Mouse (Mus musculus) forebrain, postnatal 0 days (tissue): ENCODE measurements at regions not wholly inside any gene's neighbourhood (a gene's known extent, or its start where the extent isn't known, plus 50 kb on each side); places are given as distances from the start of the nearest gene placed in this dataset.

Experiments used
- ATAC-seq: fragments of 200-750 bp; cut with Nextera tagmentation; 2 replicates; pipeline ENCODE4 v1.8.0; 2017; ENCODE audit warnings: mild to moderate bottlenecking, moderate library complexity
- DNase-seq: peaks from one replicate; pipeline ENCODE4 v3.0.0-alpha.2; 2015
- H3K27ac ChIP-seq: fragments of 300-500 bp; sonication (generic); 2 replicates; pipeline ENCODE4 v1.5.1; 2014; ENCODE audit warnings: low read depth, mild to moderate bottlenecking, antibody characterized with exemption, low read length, moderate library complexity, mixed read lengths
- H3K27me3 ChIP-seq: fragments of 300-500 bp; sonication (generic); 2 replicates; pipeline ENCODE4 v1.6.1; 2014; ENCODE audit warnings: mild to moderate bottlenecking, low read length, mixed read lengths; ENCODE audit not compliant: insufficient read depth
- H3K36me3 ChIP-seq: fragments of 300-500 bp; sonication (generic); 2 replicates; pipeline ENCODE4 v1.6.1; 2014; ENCODE audit warnings: mild to moderate bottlenecking, moderate library complexity; ENCODE audit not compliant: insufficient read depth
- H3K4me1 ChIP-seq: fragments of 300-500 bp; sonication (generic); 2 replicates; pipeline ENCODE4 v1.6.1; 2014; ENCODE audit warnings: antibody characterized with exemption; ENCODE audit not compliant: insufficient read depth
- H3K4me2 ChIP-seq: fragments of 300-500 bp; sonication (generic); 2 replicates; pipeline ENCODE4 v1.6.1; 2014; ENCODE audit warnings: low read depth, mild to moderate bottlenecking, moderate library complexity
- H3K4me3 ChIP-seq: fragments of 300-500 bp; sonication (generic); 2 replicates; pipeline ENCODE4 v1.5.1; 2014; ENCODE audit warnings: low read depth, low read length, mixed read lengths
- H3K9ac ChIP-seq: fragments of 300-500 bp; sonication (generic); 2 replicates; pipeline ENCODE4 v1.6.1; 2014; ENCODE audit warnings: mild to moderate bottlenecking
- H3K9me3 ChIP-seq: fragments of 300-500 bp; sonication (generic); 2 replicates; pipeline ENCODE4 v1.6.1; 2016; ENCODE audit warnings: low read length
- CTCF ChIP-seq: sonication (generic); IDR thresholded peaks from 2 replicates; pipeline ENCODE4 v1.5.1; 2016; ENCODE audit warnings: antibody characterized with exemption, control low read depth, low read depth
- WGBS: fragments of 180-500 bp; shearing (Covaris S2); extraction: QIAGEN DNeasy Blood & Tissue Kit; methylation state at CpG from one replicate; pipeline ENCODE4 v1.1.7; 2014; 5-methylcytosine and 5-hydroxymethylcytosine counted together

DNA sequence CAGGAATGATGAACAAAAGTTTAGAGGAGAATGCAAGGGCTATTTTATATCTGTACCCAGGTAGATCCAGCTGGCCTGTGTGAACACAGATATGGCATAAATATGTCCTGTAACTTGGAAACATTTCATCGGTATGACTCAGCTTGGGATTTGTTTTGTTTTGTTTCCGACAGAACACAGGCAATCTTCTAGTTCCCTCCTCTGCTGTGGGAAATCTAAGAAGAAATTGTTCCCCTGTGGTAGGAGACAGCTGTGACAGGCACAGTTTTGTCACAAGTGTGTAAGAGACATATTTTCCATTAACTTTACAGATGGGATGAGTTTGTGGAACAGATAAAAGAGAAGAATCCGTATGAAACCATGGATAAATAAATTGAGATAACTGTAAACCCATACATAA is 687.0 kb downstream of the Tpm3-rs7 start:
- Histone ChIP-seq H3K4me3 (no peak overlapping the region), H3K9me3 (no peaks in the 10 kb centered on the region), H3K4me1 (no peaks in the 10 kb centered on the region), H3K4me2 (no peak overlapping the region), H3K9ac (no peak overlapping the region), H3K27me3 (no peaks in the 10 kb centered on the region), H3K36me3 (no peaks in the 10 kb centered on the region), H3K27ac (no peak overlapping the region)
- 76% methylated on average over 3 of the region's 3 CpGs for WGBS
- TF ChIP-seq CTCF: no peak
- ATAC-seq: no peak
- DNase-seq: no peak

DNA sequence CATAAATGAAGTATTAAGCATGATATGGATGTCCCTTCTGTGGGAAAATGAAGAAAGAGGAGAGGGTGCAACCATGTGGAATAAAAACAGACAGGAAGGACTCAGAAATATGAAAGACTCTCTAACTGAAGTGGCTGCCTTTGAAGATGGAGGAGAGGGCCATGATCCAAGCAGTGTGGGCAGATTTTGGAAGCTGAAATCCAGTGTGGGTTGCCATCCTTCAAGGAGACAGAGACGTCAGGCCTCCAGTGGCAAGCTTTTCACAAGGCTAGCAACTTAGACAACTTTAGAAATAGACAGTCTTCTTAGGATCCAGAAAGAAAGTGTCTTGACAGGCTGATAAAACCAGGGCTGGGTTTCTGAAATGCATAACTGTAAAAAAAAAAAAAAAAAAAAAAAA is 688.0 kb downstream of the Tpm3-rs7 start:
- no peak for TF ChIP-seq CTCF
- H3K9me3 ChIP-seq: no peaks in the 10 kb centered on the region
- H3K4me3 ChIP-seq: no peak overlapping the region
- peak; percentile 3 for DNase-seq
- WGBS: 67% methylated on average over 1 of the region's 1 CpGs
- H3K4me2 ChIP-seq: no peak overlapping the region
- no peaks in the 10 kb centered on the region for H3K4me1 ChIP-seq
- H3K9ac ChIP-seq: no peak overlapping the region
- H3K36me3 ChIP-seq: no peaks in the 10 kb centered on the region
- H3K27ac ChIP-seq: no peak overlapping the region
- peak; percentile 43; the same call in 1 of the 2 replicates for ATAC-seq
- H3K27me3 ChIP-seq: no peaks in the 10 kb centered on the region

DNA sequence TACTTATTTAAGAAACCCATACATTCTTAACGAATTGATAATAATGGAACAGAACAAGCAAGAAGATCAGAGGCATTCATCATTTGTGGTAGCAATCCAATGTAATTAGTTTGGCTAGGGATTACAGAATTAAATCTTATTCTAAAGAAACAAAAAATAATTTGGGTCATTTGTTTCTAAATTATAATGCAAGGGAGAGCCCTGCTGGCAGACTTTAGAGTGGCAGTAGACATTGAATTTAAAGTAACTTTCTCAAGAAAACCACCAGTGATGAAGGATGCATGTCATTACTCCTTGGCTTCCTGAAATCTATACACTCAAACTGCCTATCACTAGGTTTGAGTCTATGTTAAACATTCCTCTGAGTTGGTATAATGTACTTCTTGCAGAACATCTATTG is 722.7 kb downstream of the Tpm3-rs7 start:
- no peaks in the 10 kb centered on the region for H3K36me3 ChIP-seq
- 33% methylated on average over 1 of the region's 1 CpGs for WGBS
- no peak overlapping the region for H3K4me2 ChIP-seq
- ATAC-seq (no peak), DNase-seq (peak; percentile 19)
- peak; percentile 19; the same call in 1 of the 2 replicates for TF ChIP-seq CTCF
- no peaks in the 10 kb centered on the region for H3K27me3 ChIP-seq
- no peaks in the 10 kb centered on the region for H3K4me1 ChIP-seq
- H3K9me3 ChIP-seq: no peaks in the 10 kb centered on the region
- H3K27ac ChIP-seq: no peak overlapping the region
- H3K4me3 ChIP-seq: no peak overlapping the region
- H3K9ac ChIP-seq: no peak overlapping the region

DNA sequence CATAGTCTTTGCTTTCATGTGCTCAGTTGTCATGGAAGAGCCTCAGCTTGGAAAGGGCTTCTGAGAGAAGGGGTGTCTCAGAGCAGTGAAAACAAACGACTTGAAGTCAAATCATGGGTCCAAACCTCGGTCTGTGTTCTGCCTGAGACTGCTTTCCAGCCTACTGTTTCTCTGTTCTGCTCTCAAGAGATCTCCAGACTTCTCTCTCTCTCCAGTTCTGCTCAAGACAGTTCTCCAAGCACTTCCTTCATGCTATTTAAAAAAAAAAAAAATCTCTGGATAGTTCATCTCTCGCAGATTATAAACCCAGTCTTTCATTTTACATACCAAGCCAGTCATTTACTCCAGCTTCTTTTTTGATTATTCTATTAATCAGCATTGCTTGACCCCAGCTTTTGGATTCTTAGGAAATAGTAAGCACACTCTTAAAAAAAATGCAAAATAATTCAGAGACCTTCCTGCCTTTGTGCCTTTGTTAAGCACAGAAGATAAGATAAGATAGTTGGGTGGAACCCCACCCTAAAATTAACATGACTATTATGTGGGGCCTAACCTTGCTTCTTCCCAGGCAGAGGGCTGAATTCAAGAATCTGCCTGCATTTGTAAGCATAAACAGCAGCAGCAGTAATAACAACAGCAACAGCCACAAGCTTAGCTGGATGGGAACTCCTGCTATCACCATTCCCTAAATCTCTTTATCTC is 724.4 kb downstream of the Tpm3-rs7 start:
- Histone ChIP-seq H3K4me3 (no peak overlapping the region), H3K27ac (no peak overlapping the region), H3K36me3 (no peaks in the 10 kb centered on the region), H3K9ac (no peak overlapping the region), H3K4me1 (no peaks in the 10 kb centered on the region), H3K9me3 (no peaks in the 10 kb centered on the region), H3K27me3 (no peaks in the 10 kb centered on the region), H3K4me2 (no peak overlapping the region)
- ATAC-seq (no peak), DNase-seq (no peak)
- WGBS: 49% methylated on average over 3 of the region's 3 CpGs
- TF ChIP-seq CTCF: no peak

DNA sequence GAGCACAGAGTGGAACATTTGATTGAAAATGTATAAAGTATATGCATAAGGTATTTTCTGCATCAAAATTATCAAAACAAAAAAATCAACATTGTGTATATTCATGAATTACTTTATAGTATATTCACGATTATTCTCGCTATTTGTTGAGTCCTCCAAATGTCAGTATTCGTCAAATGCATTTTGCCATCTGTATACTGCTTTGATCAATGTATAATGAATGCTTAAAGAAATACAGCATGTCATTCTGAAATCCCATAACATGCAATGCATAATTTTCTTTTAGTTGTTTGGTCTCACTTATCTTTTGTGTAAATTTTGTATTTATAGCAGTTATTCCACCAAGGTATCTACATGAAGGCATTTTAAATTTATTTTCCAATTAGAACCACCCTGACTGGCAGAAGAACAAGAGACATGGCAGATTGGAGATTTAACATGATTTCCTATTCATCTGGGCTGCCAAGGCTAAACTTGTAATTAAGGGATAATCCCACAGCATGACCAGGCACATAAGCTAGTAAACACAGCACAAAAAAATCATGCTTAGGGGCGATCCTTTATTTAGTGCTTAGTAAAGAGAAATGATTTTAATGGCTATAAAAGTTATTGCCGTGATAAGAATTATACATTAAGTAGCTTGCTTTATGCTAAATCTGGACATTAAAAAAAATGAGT is 739.3 kb downstream of the Tpm3-rs7 start:
- Histone ChIP-seq H3K9me3 (no peaks in the 10 kb centered on the region), H3K4me3 (no peak overlapping the region), H3K27me3 (no peaks in the 10 kb centered on the region), H3K4me2 (no peak overlapping the region), H3K36me3 (no peaks in the 10 kb centered on the region), H3K4me1 (no peaks in the 10 kb centered on the region), H3K9ac (no peak overlapping the region), H3K27ac (no peak overlapping the region)
- DNase-seq (no peak), ATAC-seq (no peak)
- 45% methylated on average over 5 of the region's 5 CpGs for WGBS
- TF ChIP-seq CTCF: no peak

DNA sequence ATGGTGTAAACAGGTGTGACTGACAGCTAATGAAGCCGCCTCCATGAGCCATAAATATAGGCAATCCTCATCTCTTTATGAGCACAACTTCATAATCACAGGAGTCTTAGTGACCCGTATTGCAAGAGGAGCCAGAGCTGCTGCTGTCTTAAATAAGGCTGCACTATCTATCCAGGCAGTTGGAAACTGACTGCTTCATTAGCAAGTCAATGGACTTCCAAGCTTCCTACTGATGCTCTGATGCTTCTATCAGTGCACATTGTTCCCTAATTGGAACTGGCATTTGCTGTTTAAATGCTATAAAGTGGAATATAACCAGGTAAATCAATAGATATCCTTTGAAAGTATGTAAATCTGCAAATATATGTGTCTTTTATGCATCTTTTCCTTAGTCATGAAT is 746.9 kb downstream of the Tpm3-rs7 start:
- no peak overlapping the region for H3K4me2 ChIP-seq
- no peak overlapping the region for H3K9ac ChIP-seq
- no peaks in the 10 kb centered on the region for H3K4me1 ChIP-seq
- WGBS: 32% methylated on average over 2 of the region's 2 CpGs
- H3K27ac ChIP-seq: no peak overlapping the region
- no peak for TF ChIP-seq CTCF
- H3K9me3 ChIP-seq: no peaks in the 10 kb centered on the region
- no peaks in the 10 kb centered on the region for H3K27me3 ChIP-seq
- no peaks in the 10 kb centered on the region for H3K36me3 ChIP-seq
- peak; percentile 3 for DNase-seq
- no peak overlapping the region for H3K4me3 ChIP-seq
- ATAC-seq: no peak

DNA sequence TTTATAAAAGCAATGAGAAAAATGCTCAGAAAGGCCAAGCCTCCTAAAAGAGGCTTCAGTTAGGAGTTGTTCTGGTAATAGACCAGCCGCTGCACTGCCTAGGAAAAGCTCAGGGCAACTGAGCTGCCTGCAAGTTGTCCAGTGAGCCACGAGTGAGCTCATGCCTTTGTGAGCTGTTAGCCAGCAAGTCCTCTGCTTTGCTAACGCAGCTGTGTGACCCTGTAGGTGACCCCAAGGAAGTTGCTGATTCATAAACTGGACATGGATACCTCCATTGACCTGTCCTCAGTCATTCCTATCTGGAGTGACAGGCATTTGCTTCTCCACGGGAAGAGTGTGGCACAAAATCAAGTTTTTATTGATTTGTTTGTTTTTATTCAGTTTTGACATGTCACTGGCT is 748.2 kb downstream of the Tpm3-rs7 start:
- Histone ChIP-seq H3K4me2 (no peak overlapping the region), H3K4me3 (no peak overlapping the region), H3K9me3 (no peaks in the 10 kb centered on the region), H3K27ac (no peak overlapping the region), H3K9ac (no peak overlapping the region), H3K27me3 (no peaks in the 10 kb centered on the region), H3K4me1 (no peaks in the 10 kb centered on the region), H3K36me3 (no peaks in the 10 kb centered on the region)
- DNase-seq: no peak
- ATAC-seq: no peak
- 39% methylated on average over 4 of the region's 4 CpGs for WGBS
- no peak for TF ChIP-seq CTCF
